Mouse (Mus musculus) lung, postnatal 0 days (tissue): ENCODE measurements at regions not wholly inside any gene's neighbourhood (a gene's known extent, or its start where the extent isn't known, plus 50 kb on each side); places are given as distances from the start of the nearest gene placed in this dataset.
A peak's percentile ranks its signal among the peaks of the same experiment; 100 is the strongest.

Experiments used
- ATAC-seq: fragments of 200-750 bp; cut with Nextera tagmentation; 2 replicates; pipeline ENCODE4 v1.8.0; 2017; ENCODE audit warnings: moderate library complexity
- DNase-seq: peaks from one replicate; pipeline ENCODE4 v3.0.0-alpha.2; 2016; ENCODE audit warnings: low spot score
- H3K27ac ChIP-seq: fragments of 300-500 bp; sonication (generic); 2 replicates; pipeline ENCODE4 v1.5.1; 2014; ENCODE audit warnings: antibody characterized with exemption, mild to moderate bottlenecking, low read length, mixed read lengths
- H3K27me3 ChIP-seq: fragments of 300-500 bp; sonication (generic); replicated peaks from 2 replicates; pipeline ENCODE4 v1.6.1; 2014; ENCODE audit warnings: low read length, mixed read lengths; ENCODE audit not compliant: insufficient read depth
- H3K36me3 ChIP-seq: fragments of 300-500 bp; sonication (generic); 2 replicates; pipeline ENCODE4 v1.6.1; 2014; ENCODE audit warnings: low read length, mixed read lengths; ENCODE audit not compliant: insufficient read depth
- H3K4me1 ChIP-seq: fragments of 300-500 bp; sonication (generic); 2 replicates; pipeline ENCODE4 v1.6.1; 2014; ENCODE audit warnings: antibody characterized with exemption, low read depth, low read length, mixed read lengths; ENCODE audit not compliant: insufficient read depth
- H3K4me2 ChIP-seq: fragments of 300-500 bp; sonication (generic); replicated peaks from 2 replicates; pipeline ENCODE4 v1.6.1; 2014; ENCODE audit warnings: low read depth, mild to moderate bottlenecking, low read length, moderate library complexity, mixed read lengths
- H3K4me3 ChIP-seq: fragments of 300-500 bp; sonication (generic); 2 replicates; pipeline ENCODE4 v1.5.1; 2014; ENCODE audit warnings: low read depth, low read length
- H3K9ac ChIP-seq: fragments of 300-500 bp; sonication (generic); replicated peaks from 2 replicates; pipeline ENCODE4 v1.6.1; 2014; ENCODE audit warnings: low read depth, mild to moderate bottlenecking
- H3K9me3 ChIP-seq: fragments of 300-500 bp; sonication (generic); 2 replicates; pipeline ENCODE4 v1.6.1; 2016; ENCODE audit warnings: low read length, mixed read lengths
- CTCF ChIP-seq: IDR thresholded peaks from 2 replicates; pipeline ENCODE4 v1.5.1; 2016; ENCODE audit warnings: antibody characterized with exemption, mild to moderate bottlenecking
- EP300 ChIP-seq: IDR thresholded peaks from 2 replicates; pipeline ENCODE4 v1.6.1; 2016; ENCODE audit warnings: antibody characterized with exemption, mild to moderate bottlenecking, control low read depth
- WGBS: fragments of 180-500 bp; shearing (Covaris S2); extraction: QIAGEN DNeasy Blood & Tissue Kit; methylation state at CpG from one replicate; pipeline ENCODE4 v1.1.7; 2014; 5-methylcytosine and 5-hydroxymethylcytosine counted together

GRCm38 (mm10) chr4:29463329-29463728 is 650.4 kb downstream of the Epha7 start:
- H3K9me3 ChIP-seq: no peaks in the 10 kb centered on the region

GRCm38 (mm10) chr4:29466315-29466714 is 653.4 kb downstream of the Epha7 start:
- ATAC-seq (no peak), DNase-seq (no peak)
- Histone ChIP-seq H3K36me3 (no peaks in the 10 kb centered on the region), H3K4me1 (no peaks in the 10 kb centered on the region), H3K27ac (no peak overlapping the region), H3K4me2 (no peak overlapping the region), H3K9me3 (no peaks in the 10 kb centered on the region), H3K9ac (no peak overlapping the region), H3K4me3 (no peak overlapping the region), H3K27me3 (no peaks in the 10 kb centered on the region)
- 47% methylated on average over 2 of the region's 2 CpGs for WGBS
- TF ChIP-seq EP300: no peak
- TF ChIP-seq CTCF: no peak

More at GRCm38 (mm10) chr4:29463329-29463728, 650.4 kb downstream of the Epha7 start:
- peak; percentile 64 for ATAC-seq
- Histone ChIP-seq H3K27me3 (no peaks in the 10 kb centered on the region), H3K9ac (no peak overlapping the region), H3K4me1 (no peaks in the 10 kb centered on the region), H3K27ac (no peak overlapping the region), H3K4me2 (peak overlapping the region; percentile 5), H3K36me3 (no peaks in the 10 kb centered on the region), H3K4me3 (no peak overlapping the region)
- TF ChIP-seq CTCF: no peak
- no peak for TF ChIP-seq EP300
- DNase-seq: peak; percentile 61
- WGBS: 43% methylated on average over 5 of the region's 5 CpGs

GRCm38 (mm10) chr4:29480384-29481092 is 667.6 kb downstream of the Epha7 start:
- 44% methylated on average over 2 of the region's 2 CpGs for WGBS
- Histone ChIP-seq H3K36me3 (no peaks in the 10 kb centered on the region), H3K4me1 (no peaks in the 10 kb centered on the region), H3K9ac (no peak overlapping the region), H3K4me3 (no peak overlapping the region), H3K4me2 (no peak overlapping the region), H3K27ac (no peak overlapping the region), H3K9me3 (no peaks in the 10 kb centered on the region), H3K27me3 (no peaks in the 10 kb centered on the region)
- DNase-seq: no peak
- ATAC-seq: no peak
- no peak for TF ChIP-seq EP300

- H3K36me3 ChIP-seq: no peaks in the 10 kb centered on the region
- TF ChIP-seq EP300 (no peak), CTCF (no peak)
- no peaks in the 10 kb centered on the region for H3K9me3 ChIP-seq
- ATAC-seq (no peak), DNase-seq (no peak)
- no peak overlapping the region for H3K9ac ChIP-seq
- no peaks in the 10 kb centered on the region for H3K4me1 ChIP-seq
- H3K27ac ChIP-seq: no peak overlapping the region
- no peak overlapping the region for H3K4me2 ChIP-seq
- H3K4me3 ChIP-seq: no peak overlapping the region
- no peaks in the 10 kb centered on the region for H3K27me3 ChIP-seq
- 68% methylated on average over 1 of the region's 1 CpGs for WGBS
These were observed 668.3 kb downstream of the Epha7 start for GRCm38 (mm10) chr4:29481093-29481715.

GRCm38 (mm10) chr4:29482407-29482806 is 669.5 kb downstream of the Epha7 start:
- 86% methylated on average over 2 of the region's 2 CpGs for WGBS
- no peak for ATAC-seq

GRCm38 (mm10) chr4:29500844-29501243 is 687.9 kb downstream of the Epha7 start:
- no peaks in the 10 kb centered on the region for H3K36me3 ChIP-seq
- 76% methylated on average over 1 of the region's 1 CpGs for WGBS
- H3K4me3 ChIP-seq: no peak overlapping the region
- no peaks in the 10 kb centered on the region for H3K9me3 ChIP-seq
- DNase-seq (peak; percentile 25), ATAC-seq (no peak)
- H3K9ac ChIP-seq: no peak overlapping the region
- no peak for TF ChIP-seq EP300
- TF ChIP-seq CTCF: no peak
- H3K27me3 ChIP-seq: no peaks in the 10 kb centered on the region
- no peak overlapping the region for H3K27ac ChIP-seq
- H3K4me1 ChIP-seq: no peaks in the 10 kb centered on the region
- no peak overlapping the region for H3K4me2 ChIP-seq

More at GRCm38 (mm10) chr4:29482407-29482806, 669.5 kb downstream of the Epha7 start:
- TF ChIP-seq EP300 (no peak), CTCF (no peak)
- no peak for DNase-seq
- Histone ChIP-seq H3K4me1 (no peaks in the 10 kb centered on the region), H3K4me3 (no peak overlapping the region), H3K9ac (no peak overlapping the region), H3K27me3 (no peaks in the 10 kb centered on the region), H3K36me3 (no peaks in the 10 kb centered on the region), H3K4me2 (no peak overlapping the region), H3K9me3 (no peaks in the 10 kb centered on the region), H3K27ac (no peak overlapping the region)
